Mouse (Mus musculus) MEL (cell line): ENCODE measurements at regions not wholly inside any gene's neighbourhood (a gene's known extent, or its start where the extent isn't known, plus 50 kb on each side); places are given as distances from the start of the nearest gene placed in this dataset.

Experiments used
- EP300 ChIP-seq, 2 experiments: IDR thresholded peaks; 2 replicates each; pipeline ENCODE4 v1.6.1; 2011; ENCODE audit warnings: improper control_type of control experiment in 2 of 2, low read length in 2 of 2, low read depth in 1 of 2, mild to moderate bottlenecking in 1 of 2
- ETS1 ChIP-seq: IDR thresholded peaks from 2 replicates; pipeline ENCODE4 v1.6.1; 2012; ENCODE audit warnings: low read depth, mild to moderate bottlenecking, inconsistent platforms, low read length, improper control_type of control experiment, moderate library complexity
- GABPA ChIP-seq: IDR thresholded peaks from 2 replicates; pipeline ENCODE4 v1.6.1; 2012; ENCODE audit warnings: low read depth, mild to moderate bottlenecking, inconsistent platforms, low read length, improper control_type of control experiment, moderate library complexity
- MYC ChIP-seq: IDR thresholded peaks from 2 replicates; pipeline ENCODE4 v1.6.1; 2011; ENCODE audit warnings: low read depth, mild to moderate bottlenecking, low read length, improper control_type of control experiment, moderate library complexity
- NELFE ChIP-seq: IDR thresholded peaks from 2 replicates; pipeline ENCODE4 v1.6.1; 2011; ENCODE audit warnings: low read depth, low read length, improper control_type of control experiment
- POLR2A ChIP-seq, 2 experiments: IDR thresholded peaks; 2 replicates each; pipeline ENCODE4 v1.6.1; 2011 to 2012; ENCODE audit warnings: low read length in 2 of 2, mild to moderate bottlenecking in 2 of 2, control low read depth in 1 of 2, improper control_type of control experiment in 1 of 2, low read depth in 1 of 2, moderate library complexity in 1 of 2; ENCODE audit not compliant: control insufficient read depth in 1 of 2, insufficient read depth in 1 of 2, poor library complexity in 1 of 2
- RCOR1 ChIP-seq: IDR thresholded peaks from 2 replicates; pipeline ENCODE4 v1.6.1; 2012; ENCODE audit warnings: low read depth, mild to moderate bottlenecking, inconsistent platforms, low read length, improper control_type of control experiment
- USF1 ChIP-seq: IDR thresholded peaks from 2 replicates; pipeline ENCODE4 v1.6.1; 2014; ENCODE audit warnings: low read depth, mild to moderate bottlenecking, inconsistent platforms, low read length, improper control_type of control experiment, moderate library complexity

DNA sequence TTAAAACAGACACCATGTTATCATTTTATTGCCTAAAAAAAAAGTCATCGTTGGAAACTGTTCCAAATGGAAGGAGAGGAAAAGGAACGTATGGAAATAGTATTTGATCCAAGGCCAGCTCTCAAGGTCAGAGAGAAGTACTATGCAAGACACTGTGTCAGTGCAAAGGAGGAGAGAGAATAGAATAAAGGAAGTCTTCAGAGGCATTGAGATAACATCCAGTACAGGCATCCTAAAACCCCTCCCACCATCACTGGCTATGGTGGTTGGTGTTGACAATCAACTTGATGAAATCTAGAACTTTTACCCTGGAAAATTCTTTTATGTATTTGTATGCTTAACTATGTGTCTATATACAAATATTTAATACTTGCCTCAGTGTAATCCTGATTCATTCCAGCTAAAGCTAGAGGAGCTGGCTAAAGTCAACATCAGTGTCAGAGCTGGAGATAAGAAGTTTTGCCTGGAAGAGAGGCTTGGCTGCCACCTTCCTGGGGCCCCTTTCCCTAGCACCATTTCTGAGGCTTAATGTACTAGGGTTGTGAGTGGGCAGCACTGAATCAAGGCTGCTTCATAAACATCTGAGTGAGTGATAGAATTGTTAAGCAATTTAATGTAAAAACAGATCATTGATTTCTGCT is 104.1 kb upstream of the Tmtc1 start:
- no peak for TF ChIP-seq POLR2A (IDR thresholded peaks at IDR 0.05; ENCODE audit: control insufficient read depth in 1 of 2, insufficient read depth in 1 of 2, low read depth in 1 of 2, low read length in 2 of 2, poor library complexity in 1 of 2)
- no peak for TF ChIP-seq USF1
- TF ChIP-seq EP300 (IDR thresholded peaks at IDR 0.05; ENCODE audit: low read depth in 1 of 2, low read length in 2 of 2) = no peak
- TF ChIP-seq GABPA = no peak
- TF ChIP-seq RCOR1 = no peak
- TF ChIP-seq MYC = no peak
- no peak for TF ChIP-seq ETS1
- no peak for TF ChIP-seq NELFE
